Mouse (Mus musculus): ENCODE measurements around the gene Snap91. TPM values are rescaled to one million over a fixed set of nuclear protein-coding genes. Genes with fewer than 3 reads are reported as not detected.

The Snap91 gene
- polyA plus RNA-seq, 1 experiment from 2014 or later, result 18.4 TPM

DNA sequence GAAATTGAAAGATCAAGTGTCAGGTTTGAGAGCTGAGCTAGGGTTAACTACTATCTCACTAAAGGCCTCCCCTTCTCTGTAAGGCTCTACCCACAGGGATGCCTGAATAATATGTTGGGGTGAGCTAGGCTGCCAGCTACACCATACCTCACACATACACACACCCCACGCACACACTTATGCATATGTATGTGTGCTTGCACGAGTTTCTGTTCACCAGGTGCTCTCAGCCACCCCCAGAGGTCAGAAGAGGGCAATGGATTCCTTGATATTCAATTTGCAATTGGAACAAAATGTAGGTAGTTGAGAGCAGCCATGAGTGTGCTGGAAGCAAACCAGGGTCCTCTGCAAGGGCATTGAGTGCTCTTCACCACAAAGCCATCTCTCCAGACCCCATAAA is 116.5 kb downstream of the Snap91 start:
- H3K27me3 ChIP-seq (ENCODE audit: insufficient read depth, low read length), result no peaks in the 10 kb centered on the region
- H3K4me2 ChIP-seq (replicated peaks; ENCODE audit: low read depth, low read length), result no peak overlapping the region
- ATAC-seq (ENCODE audit: low FRiP score, low TSS enrichment), result no peak
- H3K9ac ChIP-seq (replicated peaks; ENCODE audit: low read length), result no peak overlapping the region
- H3K36me3 ChIP-seq (ENCODE audit: insufficient read depth, low read length), result no peaks in the 10 kb centered on the region
- no peaks in the 10 kb centered on the region for H3K9me3 ChIP-seq (ENCODE audit: low read length)
- H3K4me3 ChIP-seq (ENCODE audit: low read length), result no peak overlapping the region
- WGBS, result 67% methylated on average over 2 of the region's 2 CpGs
- no peak overlapping the region for H3K27ac ChIP-seq (ENCODE audit: low read length)
- H3K4me1 ChIP-seq (ENCODE audit: insufficient read depth, low read length), result no peaks in the 10 kb centered on the region

DNA sequence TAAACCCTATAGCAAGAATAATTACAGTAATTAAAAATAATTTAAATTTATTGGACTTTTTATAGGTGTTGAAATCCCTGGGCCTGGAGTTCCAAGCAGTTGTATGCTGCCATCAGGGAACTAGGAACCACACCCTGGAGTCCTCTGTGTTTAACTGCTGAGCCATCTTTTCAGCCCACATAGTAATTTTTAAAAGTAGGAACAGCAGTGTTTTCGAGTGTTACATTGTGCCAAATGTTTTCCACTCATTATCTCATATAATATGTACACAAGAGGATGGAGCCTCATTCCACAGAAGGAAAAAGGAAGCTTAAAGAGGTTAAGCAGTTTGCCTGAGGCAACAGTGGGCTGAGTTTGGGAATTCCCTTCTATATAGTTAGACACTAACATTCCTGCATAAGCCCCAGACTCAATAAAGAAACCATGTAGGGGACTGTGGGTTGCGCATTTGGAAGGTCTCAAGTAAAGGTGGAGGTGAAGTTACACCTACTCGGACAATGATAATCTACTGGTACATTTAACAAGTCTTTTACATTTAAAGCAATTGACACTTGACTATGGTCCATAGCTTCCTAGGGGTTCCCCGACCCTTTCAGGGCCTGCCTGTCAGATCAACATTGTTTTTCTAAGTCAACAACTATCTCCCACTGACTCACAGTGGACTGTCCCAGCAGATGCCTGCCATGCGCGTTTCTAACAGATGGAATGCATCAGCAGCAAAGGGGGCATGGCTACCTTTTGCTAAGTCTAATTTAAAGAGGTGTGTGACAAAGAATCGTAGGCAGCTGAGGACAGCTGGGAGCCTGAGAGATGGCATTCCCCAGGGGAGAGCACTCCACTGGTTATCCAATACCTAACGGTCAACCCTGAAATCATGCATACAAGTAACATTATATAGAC is 117.7 kb downstream of the Snap91 start:
- no peaks in the 10 kb centered on the region for H3K36me3 ChIP-seq (ENCODE audit: insufficient read depth, low read length)
- H3K4me3 ChIP-seq (ENCODE audit: low read length), result no peak overlapping the region
- H3K4me1 ChIP-seq (ENCODE audit: insufficient read depth, low read length), result no peaks in the 10 kb centered on the region
- H3K4me2 ChIP-seq (replicated peaks; ENCODE audit: low read depth, low read length), result no peak overlapping the region
- no peak for ATAC-seq (ENCODE audit: low FRiP score, low TSS enrichment)
- WGBS, result 51% methylated on average over 8 of the region's 8 CpGs
- H3K9ac ChIP-seq (replicated peaks; ENCODE audit: low read length), result no peak overlapping the region
- no peaks in the 10 kb centered on the region for H3K9me3 ChIP-seq (ENCODE audit: low read length)
- no peak overlapping the region for H3K27ac ChIP-seq (ENCODE audit: low read length)
- no peaks in the 10 kb centered on the region for H3K27me3 ChIP-seq (ENCODE audit: insufficient read depth, low read length)

- no peak overlapping the region for H3K27ac ChIP-seq (ENCODE audit: low read length)
- H3K4me3 ChIP-seq (ENCODE audit: low read length), result no peak overlapping the region
- 31% methylated on average over 13 of the region's 13 CpGs for WGBS
- no peaks in the 10 kb centered on the region for H3K9me3 ChIP-seq (ENCODE audit: low read length)
- H3K4me2 ChIP-seq (replicated peaks; ENCODE audit: low read depth, low read length), result no peak overlapping the region
- peak; percentile 78 for ATAC-seq (ENCODE audit: low FRiP score, low TSS enrichment)
- no peak overlapping the region for H3K9ac ChIP-seq (replicated peaks; ENCODE audit: low read length)
- no peaks in the 10 kb centered on the region; the same call in none of the 2 replicates for H3K27me3 ChIP-seq (ENCODE audit: insufficient read depth, low read length)
- no peaks in the 10 kb centered on the region for H3K36me3 ChIP-seq (ENCODE audit: insufficient read depth, low read length)
- peaks cover 6% of the 10 kb centered on the region for H3K4me1 ChIP-seq (ENCODE audit: insufficient read depth, low read length)
Observed at GRCm38 (mm10) chr9:86745926-86746581, 134.4 kb downstream of the Snap91 start.

DNA sequence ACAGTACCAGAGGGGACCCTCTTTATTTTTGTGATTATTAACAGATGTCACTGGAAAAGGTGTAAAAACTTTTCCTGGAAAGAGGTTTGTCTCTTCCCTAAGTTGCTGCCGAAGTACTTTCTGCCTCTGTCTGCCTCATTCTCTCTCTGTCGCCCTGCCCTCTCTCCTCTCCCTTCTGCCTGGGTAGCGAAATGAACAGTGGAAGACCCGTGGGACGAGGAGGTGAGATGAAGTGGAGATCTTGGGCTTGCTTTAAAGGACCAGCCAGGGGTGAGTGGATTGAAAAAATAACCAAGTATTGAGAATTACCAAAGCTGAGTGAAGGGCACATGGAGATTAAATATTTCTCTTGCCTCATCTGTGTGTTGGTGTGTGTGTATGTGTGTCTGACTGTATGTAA is 136.4 kb downstream of the Snap91 start:
- no peaks in the 10 kb centered on the region for H3K9me3 ChIP-seq (ENCODE audit: low read length)
- H3K9ac ChIP-seq (replicated peaks; ENCODE audit: low read length), result no peak overlapping the region
- H3K4me1 ChIP-seq (ENCODE audit: insufficient read depth, low read length), result peaks cover 6% of the 10 kb centered on the region
- no peak overlapping the region for H3K27ac ChIP-seq (ENCODE audit: low read length)
- H3K36me3 ChIP-seq (ENCODE audit: insufficient read depth, low read length), result no peaks in the 10 kb centered on the region
- 36% methylated on average over 5 of the region's 5 CpGs for WGBS
- H3K4me2 ChIP-seq (replicated peaks; ENCODE audit: low read depth, low read length), result no peak overlapping the region
- ATAC-seq (ENCODE audit: low FRiP score, low TSS enrichment), result no peak
- peak overlapping the region; percentile 31; the same call in 1 of the 2 replicates for H3K4me3 ChIP-seq (ENCODE audit: low read length)
- no peaks in the 10 kb centered on the region; the same call in none of the 2 replicates for H3K27me3 ChIP-seq (ENCODE audit: insufficient read depth, low read length)

DNA sequence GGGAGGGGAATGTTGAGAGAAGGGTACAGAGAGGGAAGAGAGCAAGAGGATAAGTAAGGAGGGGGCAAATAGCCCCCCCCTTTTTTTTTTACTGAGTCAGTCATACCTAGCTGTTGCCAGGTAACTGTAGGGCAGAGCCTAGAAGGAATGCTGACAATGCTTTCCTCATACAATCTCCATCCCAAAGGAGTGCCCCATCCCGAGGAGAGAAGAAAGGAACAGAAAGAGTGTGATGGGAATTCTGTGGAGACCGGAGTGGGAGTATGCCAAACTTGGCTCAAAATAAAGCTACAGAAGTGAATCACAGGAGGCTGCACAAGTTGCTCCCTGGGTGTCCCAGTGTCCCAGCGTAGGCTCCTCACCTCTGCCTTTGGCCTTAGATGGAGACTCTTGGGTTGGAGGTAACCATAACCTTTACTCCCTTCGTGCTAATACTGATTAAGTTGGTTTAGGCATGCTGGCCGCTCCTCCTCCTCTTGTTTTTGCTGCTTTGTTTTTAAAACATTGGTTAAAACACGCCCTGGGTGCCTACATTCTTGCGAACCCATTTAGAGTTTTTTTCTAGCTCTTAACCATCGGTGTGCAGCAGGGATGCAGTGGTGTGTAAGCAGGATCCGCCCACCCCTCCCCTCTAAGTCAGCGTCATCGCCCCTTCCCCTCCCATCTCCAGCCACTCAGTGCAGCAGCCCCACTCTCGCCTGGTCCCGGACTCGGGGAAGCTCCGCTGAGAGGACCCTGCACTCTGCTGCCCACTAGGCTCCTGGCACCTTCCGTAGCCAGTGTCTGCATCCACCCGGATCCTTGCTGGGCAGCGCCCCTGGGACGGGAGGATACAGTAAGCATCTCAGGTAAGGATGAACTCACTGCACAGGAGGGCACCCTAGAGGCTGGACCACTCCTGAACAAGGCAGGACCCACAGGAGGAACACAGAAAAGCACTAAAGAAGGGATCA is 137.2 kb downstream of the Snap91 start, which contains the start of gene Prss35:
TSS of gene Prss35 (plus strand) at position 691 of the 953 bp plus-strand sequence.
- Histone ChIP-seq H3K4me2 (replicated peaks; ENCODE audit: low read depth, low read length) (peak within 1 kb of the TSS; percentile 46), H3K4me1 (ENCODE audit: insufficient read depth, low read length) (peaks cover 6% of the 10 kb centered on the region), H3K9me3 (ENCODE audit: low read length) (no peaks in the 10 kb centered on the region), H3K36me3 (ENCODE audit: insufficient read depth, low read length) (no peaks in the 10 kb centered on the region), H3K27ac (ENCODE audit: low read length) (no peak within 1 kb of the TSS), H3K4me3 (ENCODE audit: low read length) (peak within 1 kb of the TSS; percentile 31), H3K9ac (replicated peaks; ENCODE audit: low read length) (no peak within 1 kb of the TSS), H3K27me3 (ENCODE audit: insufficient read depth, low read length) (no peaks in the 10 kb centered on the region; the same call in none of the 2 replicates)
- WGBS, result 5% methylated on average over 19 of the region's 19 CpGs
- ATAC-seq (ENCODE audit: low FRiP score, low TSS enrichment), result peak; percentile 94

DNA sequence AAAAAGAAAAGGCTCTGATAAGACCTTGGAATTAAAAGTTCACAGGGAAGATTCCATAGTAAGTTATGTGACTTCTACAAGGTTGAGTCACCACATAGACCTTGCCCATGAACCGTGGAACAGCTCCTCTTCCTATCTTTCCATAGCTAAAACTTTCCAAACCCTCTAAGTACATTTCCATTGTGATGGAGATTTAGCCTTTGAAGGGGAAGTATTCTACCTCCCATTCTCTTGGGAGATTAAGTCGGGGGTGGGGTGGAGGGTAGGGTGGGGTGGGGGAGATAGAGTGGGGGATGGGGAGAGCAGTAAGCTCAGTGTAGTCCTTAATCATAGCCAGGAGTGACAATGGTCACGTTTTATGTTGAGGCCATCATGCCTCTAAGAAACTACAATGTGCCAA is 140.5 kb downstream of the Snap91 start:
- 43% methylated on average over 3 of the region's 3 CpGs for WGBS
- ATAC-seq (ENCODE audit: low FRiP score, low TSS enrichment), result no peak

GRCm38 (mm10) chr9:86738801-86739200 is 141.7 kb downstream of the Snap91 start:
- H3K27ac ChIP-seq (ENCODE audit: low read length), result no peak overlapping the region
- ATAC-seq (ENCODE audit: low FRiP score, low TSS enrichment), result no peak
- no peaks in the 10 kb centered on the region for H3K36me3 ChIP-seq (ENCODE audit: insufficient read depth, low read length)
- no peak overlapping the region for H3K9ac ChIP-seq (replicated peaks; ENCODE audit: low read length)
- no peaks in the 10 kb centered on the region; the same call in 1 of the 2 replicates for H3K27me3 ChIP-seq (ENCODE audit: insufficient read depth, low read length)
- peaks cover 6% of the 10 kb centered on the region for H3K4me1 ChIP-seq (ENCODE audit: insufficient read depth, low read length)
- 93% methylated on average over 8 of the region's 8 CpGs for WGBS
- H3K4me3 ChIP-seq (ENCODE audit: low read length), result no peak overlapping the region
- H3K4me2 ChIP-seq (replicated peaks; ENCODE audit: low read depth, low read length), result no peak overlapping the region
- H3K9me3 ChIP-seq (ENCODE audit: low read length), result no peaks in the 10 kb centered on the region

More for the DNA sequence above, 140.5 kb downstream of the Snap91 start:
- no peak overlapping the region for H3K27ac ChIP-seq (ENCODE audit: low read length)
- no peaks in the 10 kb centered on the region for H3K36me3 ChIP-seq (ENCODE audit: insufficient read depth, low read length)
- no peaks in the 10 kb centered on the region; the same call in 1 of the 2 replicates for H3K27me3 ChIP-seq (ENCODE audit: insufficient read depth, low read length)
- no peak overlapping the region for H3K4me2 ChIP-seq (replicated peaks; ENCODE audit: low read depth, low read length)
- H3K9me3 ChIP-seq (ENCODE audit: low read length), result no peaks in the 10 kb centered on the region
- no peak overlapping the region for H3K4me3 ChIP-seq (ENCODE audit: low read length)
- peaks cover 6% of the 10 kb centered on the region for H3K4me1 ChIP-seq (ENCODE audit: insufficient read depth, low read length)
- H3K9ac ChIP-seq (replicated peaks; ENCODE audit: low read length), result no peak overlapping the region

GRCm38 (mm10) chr9:86738067-86738466 is 142.4 kb downstream of the Snap91 start:
- Histone ChIP-seq H3K36me3 (ENCODE audit: insufficient read depth, low read length) (no peaks in the 10 kb centered on the region), H3K4me3 (ENCODE audit: low read length) (no peak overlapping the region), H3K27me3 (ENCODE audit: insufficient read depth, low read length) (no peaks in the 10 kb centered on the region; the same call in 1 of the 2 replicates), H3K27ac (ENCODE audit: low read length) (no peak overlapping the region), H3K9ac (replicated peaks; ENCODE audit: low read length) (no peak overlapping the region), H3K9me3 (ENCODE audit: low read length) (no peaks in the 10 kb centered on the region), H3K4me1 (ENCODE audit: insufficient read depth, low read length) (peaks cover 2% of the 10 kb centered on the region), H3K4me2 (replicated peaks; ENCODE audit: low read depth, low read length) (no peak overlapping the region)
- no peak for ATAC-seq (ENCODE audit: low FRiP score, low TSS enrichment)
- WGBS, result 32% methylated on average over 1 of the region's 1 CpGs

GRCm38 (mm10) chr9:86736991-86737390 is 143.5 kb downstream of the Snap91 start:
- no peaks in the 10 kb centered on the region for H3K27me3 ChIP-seq (ENCODE audit: insufficient read depth, low read length)
- ATAC-seq (ENCODE audit: low FRiP score, low TSS enrichment), result no peak
- H3K4me1 ChIP-seq (ENCODE audit: insufficient read depth, low read length), result no peaks in the 10 kb centered on the region
- H3K9ac ChIP-seq (replicated peaks; ENCODE audit: low read length), result no peak overlapping the region
- H3K27ac ChIP-seq (ENCODE audit: low read length), result no peak overlapping the region
- H3K36me3 ChIP-seq (ENCODE audit: insufficient read depth, low read length), result no peaks in the 10 kb centered on the region
- WGBS, result 93% methylated on average over 4 of the region's 4 CpGs
- no peak overlapping the region for H3K4me3 ChIP-seq (ENCODE audit: low read length)
- no peaks in the 10 kb centered on the region for H3K9me3 ChIP-seq (ENCODE audit: low read length)
- no peak overlapping the region for H3K4me2 ChIP-seq (replicated peaks; ENCODE audit: low read depth, low read length)

All from kidney, embryonic 16.5 days (tissue).